Mouse (Mus musculus): Measurements from ENCODE around the gene Git1. TPM values are rescaled to one million over a fixed set of nuclear protein-coding genes. Genes with fewer than 3 reads are reported as not detected.

Git1 gene
- total and polyA plus RNA-seq, 2 experiments from 2014 or later: 19.6 to 143 TPM

DNA sequence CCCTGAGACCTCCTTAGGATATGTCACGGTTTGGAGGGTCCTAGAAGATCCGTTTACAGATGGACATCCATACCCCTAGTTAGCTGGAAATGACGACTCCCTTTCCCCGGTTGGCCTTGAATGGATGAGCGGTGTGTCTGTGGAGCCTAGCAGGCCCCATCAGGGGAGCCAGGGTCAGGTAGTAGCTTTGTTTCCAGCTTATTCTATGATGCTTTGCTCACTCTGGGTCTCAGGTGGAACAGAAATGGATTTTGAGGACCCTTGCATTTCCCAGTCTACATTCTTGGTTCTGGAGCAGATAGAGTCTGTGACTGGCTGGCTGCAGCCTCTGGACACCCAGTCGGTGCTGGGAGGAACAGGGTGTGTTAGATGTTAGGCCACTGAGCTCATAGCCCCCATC is 1.4 kb downstream of the Git1 start:
- H3K27ac ChIP-seq (ENCODE audit: low read depth, low read length): 0 out of 2 replicates have a peak overlapping the region, but pooled peaks have one; percentile 89
- no peaks in the 10 kb centered on the region for H3K9me3 ChIP-seq (ENCODE audit: low read length)
- no peak for TF ChIP-seq CTCF (IDR thresholded peaks at IDR 0.05)
- H3K4me1 ChIP-seq (ENCODE audit: insufficient read depth, low read length): peaks cover 14% of the 10 kb centered on the region; the same call in 1 of the 2 replicates
- DNase-seq (ENCODE audit: low spot score) (no peak), ATAC-seq (ENCODE audit: low FRiP score) (no peak)
- no peaks in the 10 kb centered on the region for H3K27me3 ChIP-seq (ENCODE audit: insufficient read depth, low read length)
- H3K4me2 ChIP-seq (ENCODE audit: low read depth, low read length, poor library complexity, severe bottlenecking): peak overlapping the region; percentile 86
- 76% methylated on average over 6 of the region's 6 CpGs for WGBS
- H3K9ac ChIP-seq (replicated peaks; ENCODE audit: low read length, poor library complexity, severe bottlenecking): peak overlapping the region; percentile 97
- H3K36me3 ChIP-seq (ENCODE audit: insufficient read depth, low read length): peaks cover 7% of the 10 kb centered on the region; the same call in 1 of the 2 replicates
- H3K4me3 ChIP-seq (ENCODE audit: low read depth, low read length): peak overlapping the region; percentile 96

DNA sequence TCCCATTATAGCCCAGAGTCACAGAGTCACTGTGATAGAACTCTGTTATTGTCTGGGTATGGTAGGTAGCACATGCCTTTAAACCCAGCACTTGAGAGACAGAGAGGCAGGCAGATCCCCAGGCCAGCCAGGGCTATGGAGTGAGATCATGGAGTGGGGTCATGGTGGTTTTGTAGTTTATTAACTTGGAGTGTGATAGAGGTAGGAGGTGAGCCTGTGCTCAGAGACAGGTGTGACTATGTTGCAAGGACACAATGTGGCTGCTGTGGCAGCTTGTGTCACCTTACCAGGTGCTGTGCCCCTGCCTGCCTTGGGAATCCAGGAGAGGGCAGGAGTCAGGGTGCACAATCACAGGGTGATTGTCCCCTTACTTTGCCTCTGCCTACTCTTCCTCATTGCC is 2.1 kb downstream of the Git1 start:
- DNase-seq (ENCODE audit: low spot score) (no peak), ATAC-seq (ENCODE audit: low FRiP score) (no peak)
- Histone ChIP-seq H3K36me3 (ENCODE audit: insufficient read depth, low read length) (peaks cover 14% of the 10 kb centered on the region; the same call in 1 of the 2 replicates), H3K9ac (replicated peaks; ENCODE audit: low read length, poor library complexity, severe bottlenecking) (no peak overlapping the region), H3K4me2 (ENCODE audit: low read depth, low read length, poor library complexity, severe bottlenecking) (peak overlapping the region; percentile 86), H3K27me3 (ENCODE audit: insufficient read depth, low read length) (no peaks in the 10 kb centered on the region), H3K4me3 (ENCODE audit: low read depth, low read length) (no peak overlapping the region), H3K27ac (ENCODE audit: low read depth, low read length) (no peak overlapping the region), H3K9me3 (ENCODE audit: low read length) (no peaks in the 10 kb centered on the region), H3K4me1 (ENCODE audit: insufficient read depth, low read length) (peaks cover 14% of the 10 kb centered on the region; the same call in 1 of the 2 replicates)
- no peak for TF ChIP-seq CTCF (IDR thresholded peaks at IDR 0.05)

DNA sequence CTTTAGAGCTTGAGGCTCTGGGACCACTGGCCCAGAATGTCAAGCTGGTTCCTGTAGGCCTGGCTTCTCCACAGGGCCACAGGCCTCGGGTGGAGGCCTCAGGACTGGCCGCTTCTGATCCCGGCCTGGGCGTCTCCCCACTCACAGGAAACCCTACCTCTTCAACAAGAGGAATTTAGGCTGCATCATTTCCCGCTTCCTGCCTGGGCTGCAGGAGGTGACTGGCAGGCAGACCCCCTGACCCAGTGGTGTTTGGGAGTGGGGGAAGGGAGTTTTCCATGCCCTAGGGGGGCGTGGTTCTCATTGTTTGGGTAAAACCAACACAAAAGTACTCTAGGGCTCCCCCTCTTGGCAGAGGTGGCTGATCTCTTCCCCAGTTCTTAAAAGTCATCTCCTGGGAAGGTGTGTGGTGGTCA is 4.0 kb downstream of the Git1 start:
- H3K4me3 ChIP-seq (ENCODE audit: low read depth, low read length): no peak overlapping the region
- ATAC-seq (ENCODE audit: low FRiP score): no peak
- H3K36me3 ChIP-seq (ENCODE audit: insufficient read depth, low read length): peaks cover 22% of the 10 kb centered on the region
- H3K9me3 ChIP-seq (ENCODE audit: low read length): no peaks in the 10 kb centered on the region
- no peak overlapping the region for H3K4me2 ChIP-seq (ENCODE audit: low read depth, low read length, poor library complexity, severe bottlenecking)
- no peak overlapping the region for H3K9ac ChIP-seq (replicated peaks; ENCODE audit: low read length, poor library complexity, severe bottlenecking)
- TF ChIP-seq CTCF (IDR thresholded peaks at IDR 0.05): peak; percentile 43
- H3K4me1 ChIP-seq (ENCODE audit: insufficient read depth, low read length): peaks cover 9% of the 10 kb centered on the region; the same call in 1 of the 2 replicates
- WGBS: 27% methylated on average over 6 of the region's 6 CpGs
- H3K27me3 ChIP-seq (ENCODE audit: insufficient read depth, low read length): no peaks in the 10 kb centered on the region
- H3K27ac ChIP-seq (ENCODE audit: low read depth, low read length): 0 out of 2 replicates have a peak overlapping the region, but pooled peaks have one; percentile 0
- DNase-seq (ENCODE audit: low spot score): peak; percentile 43

DNA sequence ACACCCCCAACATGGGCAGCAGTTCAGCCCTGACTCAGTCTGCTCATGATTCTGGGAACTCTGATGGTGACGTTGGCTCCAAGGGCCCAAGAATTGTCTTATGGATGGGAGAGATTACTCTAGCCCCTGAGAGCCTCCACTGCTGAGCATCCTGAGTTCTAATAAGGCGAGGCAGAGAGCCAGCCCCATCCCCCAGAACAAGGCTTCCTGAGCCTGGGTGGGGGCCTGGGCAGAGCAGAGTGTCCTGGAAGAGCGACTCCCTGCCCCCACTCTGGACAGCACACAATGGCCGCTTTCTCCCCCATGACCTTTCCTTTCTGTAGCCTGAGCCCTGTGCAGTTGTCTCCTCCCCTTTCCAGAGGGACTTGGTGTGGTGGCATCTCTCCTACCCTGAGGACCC is 4.5 kb downstream of the Git1 start:
- 44% methylated on average over 4 of the region's 4 CpGs for WGBS
- DNase-seq (ENCODE audit: low spot score) (no peak), ATAC-seq (ENCODE audit: low FRiP score) (no peak)

DNA sequence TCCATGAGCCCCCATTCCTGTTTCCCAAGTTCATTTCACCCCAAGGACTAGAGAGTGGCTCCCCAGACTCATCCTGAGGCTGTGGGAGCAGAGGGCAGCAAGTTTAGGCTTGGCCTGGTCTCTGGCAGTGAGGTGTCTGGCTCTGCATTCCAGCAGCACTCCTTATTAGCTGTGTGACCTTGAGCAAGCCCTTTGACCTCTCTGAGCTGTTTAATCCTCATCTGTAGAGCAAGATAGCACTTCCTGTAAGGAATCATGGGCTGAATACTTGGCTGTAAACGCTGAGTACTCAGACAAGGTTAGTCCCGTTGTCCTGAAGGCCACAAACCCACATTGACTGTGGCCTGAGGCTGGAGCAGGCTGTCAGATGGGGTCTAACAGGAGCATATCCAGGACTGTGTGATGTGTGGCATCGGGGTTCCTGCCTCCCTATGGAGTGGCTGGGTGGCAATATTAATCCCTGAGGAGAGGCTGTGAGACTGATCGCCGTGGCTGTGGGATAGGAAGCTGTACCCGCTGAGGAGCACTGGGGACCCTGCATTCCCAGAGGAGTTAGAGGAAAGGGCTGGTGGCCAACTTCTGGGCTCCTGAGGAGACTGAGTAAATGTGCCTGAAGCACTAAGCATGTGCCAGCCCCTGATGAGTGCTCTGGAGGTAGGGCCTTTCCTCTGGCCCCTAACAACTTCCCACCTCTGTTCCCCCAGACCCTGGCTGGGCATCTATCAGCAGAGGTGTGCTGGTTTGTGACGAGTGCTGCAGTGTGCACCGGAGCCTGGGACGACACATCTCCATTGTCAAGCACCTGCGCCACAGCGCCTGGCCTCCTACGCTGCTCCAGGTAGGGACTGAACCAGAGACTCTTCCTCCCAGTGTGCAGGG is 5.1 kb downstream of the Git1 start:
- no peak for TF ChIP-seq CTCF (IDR thresholded peaks at IDR 0.05)
- peaks cover 34% of the 10 kb centered on the region for H3K36me3 ChIP-seq (ENCODE audit: insufficient read depth, low read length)
- ATAC-seq (ENCODE audit: low FRiP score): no peak
- H3K9me3 ChIP-seq (ENCODE audit: low read length): no peaks in the 10 kb centered on the region
- no peak for DNase-seq (ENCODE audit: low spot score)
- H3K4me2 ChIP-seq (ENCODE audit: low read depth, low read length, poor library complexity, severe bottlenecking): no peak overlapping the region
- peak overlapping the region; percentile 38; the same call in 1 of the 2 replicates for H3K27ac ChIP-seq (ENCODE audit: low read depth, low read length)
- no peaks in the 10 kb centered on the region for H3K27me3 ChIP-seq (ENCODE audit: insufficient read depth, low read length)
- H3K9ac ChIP-seq (replicated peaks; ENCODE audit: low read length, poor library complexity, severe bottlenecking): no peak overlapping the region
- WGBS: 70% methylated on average over 12 of the region's 12 CpGs
- peaks cover 9% of the 10 kb centered on the region; the same call in 1 of the 2 replicates for H3K4me1 ChIP-seq (ENCODE audit: insufficient read depth, low read length)
- H3K4me3 ChIP-seq (ENCODE audit: low read depth, low read length): no peak overlapping the region

More for the DNA sequence above, 4.5 kb downstream of the Git1 start:
- 0 out of 2 replicates have a peak overlapping the region, but pooled peaks have one; percentile 0 for H3K27ac ChIP-seq (ENCODE audit: low read depth, low read length)
- peaks cover 27% of the 10 kb centered on the region for H3K36me3 ChIP-seq (ENCODE audit: insufficient read depth, low read length)
- no peak overlapping the region for H3K4me3 ChIP-seq (ENCODE audit: low read depth, low read length)
- no peak for TF ChIP-seq CTCF (IDR thresholded peaks at IDR 0.05)
- no peaks in the 10 kb centered on the region for H3K9me3 ChIP-seq (ENCODE audit: low read length)
- H3K27me3 ChIP-seq (ENCODE audit: insufficient read depth, low read length): no peaks in the 10 kb centered on the region
- peaks cover 9% of the 10 kb centered on the region; the same call in 1 of the 2 replicates for H3K4me1 ChIP-seq (ENCODE audit: insufficient read depth, low read length)
- H3K9ac ChIP-seq (replicated peaks; ENCODE audit: low read length, poor library complexity, severe bottlenecking): no peak overlapping the region
- no peak overlapping the region for H3K4me2 ChIP-seq (ENCODE audit: low read depth, low read length, poor library complexity, severe bottlenecking)

DNA sequence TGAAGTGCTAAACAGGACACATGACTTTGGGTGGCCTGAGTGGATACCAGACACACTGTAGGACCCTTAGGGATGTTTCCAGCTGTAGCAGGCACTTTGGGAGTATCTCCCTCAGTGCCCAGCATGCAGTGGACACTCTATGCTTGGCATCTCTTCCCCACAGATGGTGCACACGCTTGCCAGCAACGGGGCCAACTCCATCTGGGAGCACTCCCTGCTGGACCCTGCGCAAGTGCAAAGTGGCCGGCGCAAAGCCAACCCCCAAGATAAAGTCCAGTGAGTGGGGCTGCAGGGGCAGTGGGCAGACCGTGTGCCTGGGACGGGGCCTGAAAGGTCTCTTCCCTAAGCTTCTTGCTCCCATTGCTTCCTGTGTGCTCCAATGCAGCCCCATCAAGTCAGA is 6.0 kb downstream of the Git1 start:
- Histone ChIP-seq H3K9ac (replicated peaks; ENCODE audit: low read length, poor library complexity, severe bottlenecking) (no peak overlapping the region), H3K9me3 (ENCODE audit: low read length) (no peaks in the 10 kb centered on the region), H3K27me3 (ENCODE audit: insufficient read depth, low read length) (no peaks in the 10 kb centered on the region), H3K27ac (ENCODE audit: low read depth, low read length) (no peak overlapping the region), H3K4me3 (ENCODE audit: low read depth, low read length) (no peak overlapping the region), H3K36me3 (ENCODE audit: insufficient read depth, low read length) (peaks cover 41% of the 10 kb centered on the region), H3K4me2 (ENCODE audit: low read depth, low read length, poor library complexity, severe bottlenecking) (no peak overlapping the region), H3K4me1 (ENCODE audit: insufficient read depth, low read length) (peaks cover 6% of the 10 kb centered on the region; the same call in 1 of the 2 replicates)
- TF ChIP-seq CTCF (IDR thresholded peaks at IDR 0.05): no peak
- ATAC-seq (ENCODE audit: low FRiP score) (no peak), DNase-seq (ENCODE audit: low spot score) (peak; percentile 53)
- 86% methylated on average over 7 of the region's 7 CpGs for WGBS
